Mouse (Mus musculus): Measurements from ENCODE around the gene Gm5244. TPM values are rescaled to one million over a fixed set of nuclear protein-coding genes. Genes with fewer than 3 reads are reported as not detected.

Gene Gm5244
- polyA plus RNA-seq, 1 experiment from 2014 or later: not detected

DNA sequence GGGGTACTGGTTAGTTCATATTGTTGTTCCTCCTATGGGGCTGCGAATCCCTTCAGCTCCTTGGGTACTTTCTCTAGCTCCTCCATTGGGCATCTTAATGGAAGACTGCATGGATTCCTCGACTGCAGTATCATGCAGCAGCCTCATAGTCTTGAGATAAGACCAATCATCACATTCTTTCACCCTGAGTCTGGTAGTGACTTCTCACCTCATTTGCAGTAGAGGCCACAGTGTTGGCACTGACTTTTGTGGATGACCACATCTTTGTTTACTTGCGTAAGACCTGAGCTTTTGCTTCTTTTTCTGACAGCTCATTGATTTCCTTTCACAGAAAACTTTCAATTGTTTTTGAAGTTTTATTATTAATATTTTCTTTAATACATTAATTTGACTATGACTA, 40.8 kb upstream of the Gm5244 start:
- Histone ChIP-seq H3K4me1 (ENCODE audit: control insufficient read depth in 2 of 2, insufficient read depth in 2 of 2, low read length in 2 of 2) (no peaks in the 10 kb centered on the region), H3K9me3 (ENCODE audit: control insufficient read depth, low read length) (no peaks in the 10 kb centered on the region), H3K27ac (replicated peaks in 1 of 2; ENCODE audit: control insufficient read depth in 1 of 2, insufficient read depth in 1 of 2, low read depth in 2 of 2, low read length in 2 of 2) (no peak overlapping the region), H3K4me3 (ENCODE audit: control insufficient read depth in 1 of 2, insufficient read depth in 1 of 2, low read depth in 1 of 2, low read length in 2 of 2) (no peak overlapping the region), H3K4me2 (ENCODE audit: low read length) (no peak overlapping the region), H3K9ac (ENCODE audit: low read length) (no peak overlapping the region), H3K36me3 (ENCODE audit: control insufficient read depth, insufficient read depth, low read length) (no peaks in the 10 kb centered on the region), H3K27me3 (ENCODE audit: control insufficient read depth, insufficient read depth, low read length) (no peaks in the 10 kb centered on the region)
- no peak for ATAC-seq (ENCODE audit: insufficient number of reproducible peaks, insufficient read depth, low FRiP score, low read depth)
- 57% methylated on average over 3 of the region's 3 CpGs for WGBS

DNA sequence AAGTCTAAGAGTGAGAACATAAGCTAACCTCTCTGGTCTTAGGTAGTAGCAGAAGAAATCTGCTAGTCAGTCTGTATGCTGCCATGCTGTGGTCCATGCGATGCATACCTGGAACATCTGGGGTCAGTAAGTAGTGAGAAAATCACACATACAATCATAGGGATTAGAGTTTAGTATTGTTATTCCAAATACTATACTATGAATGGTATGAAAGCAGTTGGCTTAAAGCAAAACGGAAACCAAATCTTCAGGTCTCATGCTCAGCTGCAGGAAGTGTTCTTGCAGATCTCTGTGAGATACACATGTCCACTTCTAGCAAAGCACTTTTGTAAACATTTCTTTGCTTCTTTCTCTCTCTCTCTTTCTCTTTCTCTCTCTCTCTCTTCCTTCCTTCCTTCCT, 40.3 kb upstream of the Gm5244 start:
- H3K4me3 ChIP-seq (ENCODE audit: control insufficient read depth in 1 of 2, insufficient read depth in 1 of 2, low read depth in 1 of 2, low read length in 2 of 2): no peak overlapping the region
- no peak overlapping the region for H3K4me2 ChIP-seq (ENCODE audit: low read length)
- ATAC-seq (ENCODE audit: insufficient number of reproducible peaks, insufficient read depth, low FRiP score, low read depth): no peak
- no peak overlapping the region for H3K9ac ChIP-seq (ENCODE audit: low read length)
- 56% methylated on average over 2 of the region's 2 CpGs for WGBS
- no peaks in the 10 kb centered on the region for H3K4me1 ChIP-seq (ENCODE audit: control insufficient read depth in 2 of 2, insufficient read depth in 2 of 2, low read length in 2 of 2)
- no peaks in the 10 kb centered on the region for H3K36me3 ChIP-seq (ENCODE audit: control insufficient read depth, insufficient read depth, low read length)
- no peak overlapping the region for H3K27ac ChIP-seq (replicated peaks in 1 of 2; ENCODE audit: control insufficient read depth in 1 of 2, insufficient read depth in 1 of 2, low read depth in 2 of 2, low read length in 2 of 2)
- no peaks in the 10 kb centered on the region for H3K27me3 ChIP-seq (ENCODE audit: control insufficient read depth, insufficient read depth, low read length)
- H3K9me3 ChIP-seq (ENCODE audit: control insufficient read depth, low read length): no peaks in the 10 kb centered on the region

DNA sequence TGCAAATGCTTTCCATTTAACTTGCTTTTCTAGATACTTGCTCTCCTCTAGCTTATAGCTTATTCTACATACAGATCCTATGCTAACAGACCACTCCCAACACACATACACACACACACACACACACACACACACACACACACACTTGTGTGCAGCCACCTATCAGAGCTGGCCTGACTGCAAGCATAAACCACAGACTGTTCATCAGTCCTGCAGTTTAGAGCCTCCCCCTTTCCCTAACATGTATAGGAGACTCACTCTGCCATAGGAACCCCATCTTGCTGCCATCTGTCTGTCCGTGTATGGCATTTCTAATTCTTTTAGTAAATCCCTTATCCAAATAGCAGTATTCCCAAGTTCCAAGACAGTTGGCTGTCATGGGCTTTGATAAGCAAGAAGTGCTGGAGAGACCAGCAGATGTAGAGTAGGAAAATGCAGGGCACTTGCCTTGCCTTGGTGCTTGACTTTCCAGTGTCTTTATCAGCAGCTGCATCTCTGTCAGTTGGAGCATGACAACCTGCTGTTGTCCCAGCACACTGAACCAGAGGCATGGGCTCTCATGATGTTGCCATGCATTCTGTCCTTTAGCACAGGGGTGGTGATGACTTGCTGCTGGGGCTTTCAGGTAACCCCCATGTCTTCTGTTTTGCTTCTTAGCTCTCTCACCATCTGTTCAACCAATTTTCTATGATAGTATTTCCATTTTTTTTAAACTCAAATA, 33.7 kb upstream of the Gm5244 start:
- Histone ChIP-seq H3K27ac (replicated peaks in 1 of 2; ENCODE audit: control insufficient read depth in 1 of 2, insufficient read depth in 1 of 2, low read depth in 2 of 2, low read length in 2 of 2) (no peak overlapping the region), H3K4me2 (ENCODE audit: low read length) (no peak overlapping the region), H3K4me3 (ENCODE audit: control insufficient read depth in 1 of 2, insufficient read depth in 1 of 2, low read depth in 1 of 2, low read length in 2 of 2) (no peak overlapping the region), H3K36me3 (ENCODE audit: control insufficient read depth, insufficient read depth, low read length) (no peaks in the 10 kb centered on the region), H3K9ac (ENCODE audit: low read length) (no peak overlapping the region), H3K4me1 (ENCODE audit: control insufficient read depth in 2 of 2, insufficient read depth in 2 of 2, low read length in 2 of 2) (no peaks in the 10 kb centered on the region), H3K27me3 (ENCODE audit: control insufficient read depth, insufficient read depth, low read length) (no peaks in the 10 kb centered on the region), H3K9me3 (ENCODE audit: control insufficient read depth, low read length) (no peaks in the 10 kb centered on the region)
- no peak for ATAC-seq (ENCODE audit: insufficient number of reproducible peaks, insufficient read depth, low FRiP score, low read depth)
- WGBS: 38% methylated on average over 1 of the region's 1 CpGs

DNA sequence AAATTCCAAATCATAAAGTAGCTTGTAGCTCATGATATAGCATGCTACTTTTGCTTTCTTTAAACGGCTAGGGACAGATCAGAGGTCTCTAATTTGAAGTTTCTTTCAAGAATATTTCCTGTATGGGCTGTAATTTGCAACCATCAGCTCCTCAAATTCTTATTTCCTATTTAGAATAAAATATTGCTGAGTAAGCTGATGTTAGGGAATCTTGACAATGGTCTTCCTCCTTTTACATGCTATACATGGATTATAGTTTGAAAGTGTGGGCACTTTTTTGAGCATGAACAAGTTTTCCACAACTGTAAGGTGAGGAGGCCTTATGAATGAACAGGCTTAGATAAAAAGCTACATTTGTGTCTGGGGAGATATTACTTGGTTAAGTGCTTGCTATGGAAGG, 32.6 kb upstream of the Gm5244 start:
- 58% methylated on average over 1 of the region's 1 CpGs for WGBS
- Histone ChIP-seq H3K9ac (ENCODE audit: low read length) (no peak overlapping the region), H3K4me2 (ENCODE audit: low read length) (no peak overlapping the region), H3K36me3 (ENCODE audit: control insufficient read depth, insufficient read depth, low read length) (no peaks in the 10 kb centered on the region), H3K4me3 (ENCODE audit: control insufficient read depth in 1 of 2, insufficient read depth in 1 of 2, low read depth in 1 of 2, low read length in 2 of 2) (no peak overlapping the region), H3K27me3 (ENCODE audit: control insufficient read depth, insufficient read depth, low read length) (no peaks in the 10 kb centered on the region), H3K9me3 (ENCODE audit: control insufficient read depth, low read length) (no peaks in the 10 kb centered on the region), H3K27ac (replicated peaks in 1 of 2; ENCODE audit: control insufficient read depth in 1 of 2, insufficient read depth in 1 of 2, low read depth in 2 of 2, low read length in 2 of 2) (no peak overlapping the region), H3K4me1 (ENCODE audit: control insufficient read depth in 2 of 2, insufficient read depth in 2 of 2, low read length in 2 of 2) (no peaks in the 10 kb centered on the region)
- ATAC-seq (ENCODE audit: insufficient number of reproducible peaks, insufficient read depth, low FRiP score, low read depth): no peak

DNA sequence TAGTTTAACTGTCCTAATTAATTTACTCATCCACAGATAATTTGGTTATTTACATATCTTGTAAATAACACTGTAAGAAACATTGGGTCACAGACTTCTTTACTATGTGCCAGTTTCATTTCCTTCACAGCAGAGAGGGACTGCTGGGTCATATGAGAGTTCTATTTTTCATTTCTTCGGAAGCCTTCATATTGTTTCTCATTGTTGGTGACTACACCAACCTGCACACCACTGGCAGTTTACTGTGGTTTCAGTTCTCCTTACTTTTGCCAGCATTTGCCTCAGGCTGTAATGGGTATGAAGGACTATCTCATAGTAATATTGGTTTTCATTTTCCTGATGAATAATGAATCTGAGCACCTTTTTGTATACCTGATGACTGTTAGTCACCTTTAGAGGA, 28.0 kb upstream of the Gm5244 start:
- H3K4me3 ChIP-seq (ENCODE audit: control insufficient read depth in 1 of 2, insufficient read depth in 1 of 2, low read depth in 1 of 2, low read length in 2 of 2): no peak overlapping the region
- H3K27ac ChIP-seq (replicated peaks in 1 of 2; ENCODE audit: control insufficient read depth in 1 of 2, insufficient read depth in 1 of 2, low read depth in 2 of 2, low read length in 2 of 2): no peak overlapping the region
- no peaks in the 10 kb centered on the region for H3K27me3 ChIP-seq (ENCODE audit: control insufficient read depth, insufficient read depth, low read length)
- no peaks in the 10 kb centered on the region for H3K4me1 ChIP-seq (ENCODE audit: control insufficient read depth in 2 of 2, insufficient read depth in 2 of 2, low read length in 2 of 2)
- H3K4me2 ChIP-seq (ENCODE audit: low read length): no peak overlapping the region
- H3K9me3 ChIP-seq (ENCODE audit: control insufficient read depth, low read length): no peaks in the 10 kb centered on the region
- 86% methylated on average over 1 of the region's 1 CpGs for WGBS
- no peak overlapping the region for H3K9ac ChIP-seq (ENCODE audit: low read length)
- no peak for ATAC-seq (ENCODE audit: insufficient number of reproducible peaks, insufficient read depth, low FRiP score, low read depth)
- H3K36me3 ChIP-seq (ENCODE audit: control insufficient read depth, insufficient read depth, low read length): no peaks in the 10 kb centered on the region

DNA sequence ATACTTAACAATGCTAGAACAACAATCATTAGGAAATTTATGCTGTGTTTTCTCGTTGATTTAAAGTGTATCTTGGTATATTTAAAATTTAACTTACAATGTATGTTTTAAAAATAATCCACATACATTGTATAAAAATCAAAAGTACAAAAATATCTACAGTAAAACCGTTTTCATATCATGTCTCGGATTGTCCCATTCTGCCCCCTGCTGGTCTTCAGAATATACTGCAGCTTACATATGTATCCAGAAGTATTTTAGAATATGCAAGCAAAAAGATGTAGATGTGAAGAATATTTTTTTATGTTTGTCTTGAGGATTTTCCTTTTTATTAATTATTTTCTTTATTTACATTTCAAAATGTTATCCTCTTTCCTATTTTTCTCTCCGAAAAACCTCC, 26.1 kb upstream of the Gm5244 start:
- no peak for ATAC-seq (ENCODE audit: insufficient number of reproducible peaks, insufficient read depth, low FRiP score, low read depth)
- no peaks in the 10 kb centered on the region for H3K9me3 ChIP-seq (ENCODE audit: control insufficient read depth, low read length)
- H3K27ac ChIP-seq (replicated peaks in 1 of 2; ENCODE audit: control insufficient read depth in 1 of 2, insufficient read depth in 1 of 2, low read depth in 2 of 2, low read length in 2 of 2): no peak overlapping the region
- no peaks in the 10 kb centered on the region for H3K27me3 ChIP-seq (ENCODE audit: control insufficient read depth, insufficient read depth, low read length)
- H3K9ac ChIP-seq (ENCODE audit: low read length): no peak overlapping the region
- no peak overlapping the region for H3K4me2 ChIP-seq (ENCODE audit: low read length)
- 25% methylated on average over 4 of the region's 4 CpGs for WGBS
- no peaks in the 10 kb centered on the region for H3K4me1 ChIP-seq (ENCODE audit: control insufficient read depth in 2 of 2, insufficient read depth in 2 of 2, low read length in 2 of 2)
- H3K36me3 ChIP-seq (ENCODE audit: control insufficient read depth, insufficient read depth, low read length): no peaks in the 10 kb centered on the region
- H3K4me3 ChIP-seq (ENCODE audit: control insufficient read depth in 1 of 2, insufficient read depth in 1 of 2, low read depth in 1 of 2, low read length in 2 of 2): no peak overlapping the region

DNA sequence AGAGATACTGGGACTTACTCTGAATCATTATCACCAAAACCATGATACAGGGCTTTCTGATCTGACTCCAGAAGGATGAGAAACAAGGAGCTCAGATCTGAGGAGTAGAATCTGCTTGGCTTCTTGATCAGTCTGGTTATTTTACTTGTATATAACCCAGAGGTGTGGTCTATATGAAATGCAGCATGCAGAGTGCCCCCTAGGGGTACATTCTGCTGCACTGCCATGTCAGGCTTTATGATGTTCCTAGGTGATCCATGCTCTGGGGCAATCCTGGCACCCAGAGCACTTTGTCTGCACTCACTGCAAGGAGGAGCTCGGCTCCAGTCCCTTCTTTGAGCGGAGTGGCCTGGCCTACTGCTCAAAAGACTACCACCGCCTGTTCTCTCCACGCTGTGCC, 21.9 kb upstream of the Gm5244 start:
- no peak overlapping the region for H3K9ac ChIP-seq (ENCODE audit: low read length)
- WGBS: 75% methylated on average over 4 of the region's 4 CpGs
- H3K27ac ChIP-seq (replicated peaks in 1 of 2; ENCODE audit: control insufficient read depth in 1 of 2, insufficient read depth in 1 of 2, low read depth in 2 of 2, low read length in 2 of 2): no peak overlapping the region
- ATAC-seq (ENCODE audit: insufficient number of reproducible peaks, insufficient read depth, low FRiP score, low read depth): no peak
- H3K9me3 ChIP-seq (ENCODE audit: control insufficient read depth, low read length): no peaks in the 10 kb centered on the region
- H3K4me2 ChIP-seq (ENCODE audit: low read length): no peak overlapping the region
- H3K4me3 ChIP-seq (ENCODE audit: control insufficient read depth in 1 of 2, insufficient read depth in 1 of 2, low read depth in 1 of 2, low read length in 2 of 2): no peak overlapping the region
- no peaks in the 10 kb centered on the region for H3K4me1 ChIP-seq (ENCODE audit: control insufficient read depth in 2 of 2, insufficient read depth in 2 of 2, low read length in 2 of 2)
- H3K36me3 ChIP-seq (ENCODE audit: control insufficient read depth, insufficient read depth, low read length): no peaks in the 10 kb centered on the region
- H3K27me3 ChIP-seq (ENCODE audit: control insufficient read depth, insufficient read depth, low read length): no peaks in the 10 kb centered on the region

DNA sequence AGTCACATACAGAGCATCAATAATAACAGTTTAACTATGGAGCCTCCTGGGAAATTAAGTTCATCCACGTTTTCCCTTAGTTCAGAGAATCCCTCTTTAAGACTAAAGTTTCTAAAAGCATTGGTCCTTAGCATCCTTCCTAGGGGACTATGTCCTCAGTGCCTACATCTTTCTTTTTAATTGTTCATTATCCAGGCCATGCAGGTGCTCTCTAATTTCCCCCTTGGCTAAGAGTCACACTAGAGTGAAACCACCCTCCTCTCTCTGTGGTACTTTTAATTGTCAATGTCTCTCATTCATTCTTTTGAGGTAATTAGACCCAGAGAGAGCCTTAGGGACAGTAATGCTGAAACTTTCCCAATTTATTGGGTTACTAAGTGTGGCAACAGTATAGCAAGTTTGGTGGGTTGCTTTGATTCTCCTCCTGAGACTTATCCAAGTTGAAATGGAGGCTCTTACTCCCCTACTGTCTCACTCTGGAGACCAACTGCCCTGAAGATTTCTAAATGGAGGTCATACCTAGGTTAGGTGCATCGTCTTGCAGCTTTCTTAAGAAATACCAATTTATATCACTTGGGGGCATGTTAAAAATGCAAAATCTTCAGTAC, 15.6 kb upstream of the Gm5244 start:
- WGBS: 65% methylated on average over 2 of the region's 2 CpGs
- Histone ChIP-seq H3K9me3 (ENCODE audit: control insufficient read depth, low read length) (no peaks in the 10 kb centered on the region), H3K9ac (ENCODE audit: low read length) (no peak overlapping the region), H3K27ac (replicated peaks in 1 of 2; ENCODE audit: control insufficient read depth in 1 of 2, insufficient read depth in 1 of 2, low read depth in 2 of 2, low read length in 2 of 2) (no peak overlapping the region), H3K4me2 (ENCODE audit: low read length) (no peak overlapping the region), H3K4me1 (ENCODE audit: control insufficient read depth in 2 of 2, insufficient read depth in 2 of 2, low read length in 2 of 2) (no peaks in the 10 kb centered on the region), H3K36me3 (ENCODE audit: control insufficient read depth, insufficient read depth, low read length) (no peaks in the 10 kb centered on the region), H3K27me3 (ENCODE audit: control insufficient read depth, insufficient read depth, low read length) (no peaks in the 10 kb centered on the region), H3K4me3 (ENCODE audit: control insufficient read depth in 1 of 2, insufficient read depth in 1 of 2, low read depth in 1 of 2, low read length in 2 of 2) (no peak overlapping the region)
- ATAC-seq (ENCODE audit: insufficient number of reproducible peaks, insufficient read depth, low FRiP score, low read depth): no peak

Measured in heart, embryonic 14.5 days (tissue).